ENCODE assay signal across 13 mouse cellular contexts in the genomic region with DNA sequence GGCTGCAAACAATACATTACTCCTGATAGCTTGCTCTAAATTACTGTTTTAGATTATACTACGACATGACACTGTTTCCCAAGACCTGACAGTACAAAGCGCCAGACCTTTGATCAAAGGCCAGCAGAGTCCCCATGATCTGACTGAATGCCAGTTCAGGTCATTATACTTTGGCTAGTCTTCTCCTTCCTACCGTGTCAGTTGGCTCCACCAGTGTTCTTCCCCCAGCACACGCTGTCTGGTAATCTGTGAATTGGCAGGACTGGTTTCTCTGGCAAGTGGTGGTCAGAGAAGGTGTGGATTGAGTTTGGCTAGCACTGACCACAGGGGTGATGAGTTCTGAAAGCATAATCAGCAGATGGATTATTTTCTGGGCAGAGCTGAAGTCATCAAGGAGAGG.
DNase-seq lines count a peak whose midpoint lies in the region; ATAC-seq lines count a peak whose summit lies in the region.
"Had no signal": no experiment of that assay in that cellular context is flagged by ENCODE, and none has a peak within 500 bp of the region (broad histone marks: within the 10 kb centered on the region; RNA-seq: fewer than 3 reads in every experiment).

No protein-coding gene starts in this region.

- H3K27ac ChIP-seq in liver, embryonic 16.5 days (ENCODE audit: low read length), result no peak overlapping the region
- no peak overlapping the region for H3K27ac ChIP-seq in liver, embryonic 12.5 days
- H3K27ac ChIP-seq: forebrain, embryonic 10.5 days; heart, embryonic 13.5 days; hindbrain, embryonic 15.5 days; lung, embryonic 15.5 days; stomach, embryonic 15.5 days had no signal

- no peak overlapping the region for H3K4me2 ChIP-seq in liver, embryonic 16.5 days (ENCODE audit: low read depth, low read length)
- no peak overlapping the region for H3K4me2 ChIP-seq in liver, embryonic 12.5 days
- H3K4me2 ChIP-seq: heart, embryonic 13.5 days; hindbrain, embryonic 15.5 days; lung, embryonic 15.5 days; stomach, embryonic 15.5 days had no signal

- H3K9ac ChIP-seq in liver, embryonic 16.5 days (ENCODE audit: low read depth, low read length), result no peak overlapping the region
- no peak overlapping the region for H3K9ac ChIP-seq in liver, embryonic 12.5 days
- H3K9ac ChIP-seq: heart, embryonic 13.5 days; hindbrain, embryonic 15.5 days; lung, embryonic 15.5 days; stomach, embryonic 15.5 days had no signal

- intact Hi-C loops in heart, postnatal 10 days (cut with DNase I), result no loop called here
- intact Hi-C loops in heart, postnatal 25 days (cut with DNase I), result no loop called here

- 43% methylated on average over 4 of the region's 4 CpGs for WGBS in liver, embryonic 16.5 days (ENCODE audit: insufficient replicate concordance)
- WGBS in liver, embryonic 12.5 days (ENCODE audit: insufficient replicate concordance), result 53% methylated on average over 4 of the region's 4 CpGs

- peak; percentile 67 for ATAC-seq in liver, embryonic 16.5 days (ENCODE audit: low read depth)
- ATAC-seq in liver, embryonic 12.5 days, result no peak

- H3K9me3 ChIP-seq in liver, embryonic 16.5 days (replicated peaks; ENCODE audit: control insufficient read depth, low read length), result no peaks in the 10 kb centered on the region
- no peaks in the 10 kb centered on the region for H3K9me3 ChIP-seq in liver, embryonic 12.5 days (replicated peaks)
- H3K9me3 ChIP-seq: forebrain, embryonic 10.5 days; heart, embryonic 13.5 days; hindbrain, embryonic 15.5 days; lung, embryonic 15.5 days; stomach, embryonic 15.5 days had no signal

- no peaks in the 10 kb centered on the region for H3K4me1 ChIP-seq in liver, embryonic 16.5 days (ENCODE audit: control insufficient read depth, low read depth, low read length)
- H3K4me1 ChIP-seq in liver, embryonic 12.5 days, result no peaks in the 10 kb centered on the region
- H3K4me1 ChIP-seq: hindbrain, embryonic 15.5 days had no signal

- DNase-seq in heart, postnatal 10 days, result peak; percentile 52 to 55
- DNase-seq in heart, postnatal 25 days (ENCODE audit: low spot score), result no peak
- DNase-seq in cerebellum, adult 18-20 months, result peak; percentile 80 to 81
- DNase-seq in kidney, adult 9 months, result peak; percentile 90
- no peak for DNase-seq in right cerebral cortex, adult 2 months (ENCODE audit: low spot score in 2 of 2)
- no peak for DNase-seq in thymus, postnatal 10 days (ENCODE audit: low spot score in 2 of 2)

- no peaks in the 10 kb centered on the region for H3K36me3 ChIP-seq in liver, embryonic 16.5 days (ENCODE audit: control insufficient read depth, insufficient read depth)
- H3K36me3 ChIP-seq in liver, embryonic 12.5 days, result no peaks in the 10 kb centered on the region
- H3K36me3 ChIP-seq: forebrain, embryonic 10.5 days; heart, embryonic 13.5 days; hindbrain, embryonic 15.5 days; lung, embryonic 15.5 days; stomach, embryonic 15.5 days had no signal

- no peaks in the 10 kb centered on the region for H3K27me3 ChIP-seq in liver, embryonic 16.5 days (ENCODE audit: control insufficient read depth, insufficient read depth, low read depth, low read length)
- no peaks in the 10 kb centered on the region for H3K27me3 ChIP-seq in liver, embryonic 12.5 days (replicated peaks)
- H3K27me3 ChIP-seq: heart, embryonic 13.5 days; hindbrain, embryonic 15.5 days; lung, embryonic 15.5 days; stomach, embryonic 15.5 days had no signal

- H3K4me3 ChIP-seq in liver, embryonic 16.5 days (ENCODE audit: low read depth, low read length), result no peak overlapping the region
- no peak overlapping the region for H3K4me3 ChIP-seq in liver, embryonic 12.5 days
- H3K4me3 ChIP-seq: forebrain, embryonic 10.5 days; heart, embryonic 13.5 days; hindbrain, embryonic 15.5 days; lung, embryonic 15.5 days; stomach, embryonic 15.5 days had no signal

Comparison
In these comparisons a context has a peak if more than half of its experiments do, and no peak if none do; other contexts are left out.
1. DNase-seq: peak in heart, postnatal 10 days (2 of 2), cerebellum, adult 18-20 months (2 of 2) and kidney, adult 9 months (single experiment); none in heart, postnatal 25 days (single experiment), right cerebral cortex, adult 2 months (0 of 2) and thymus, postnatal 10 days (0 of 2).